Mouse (Mus musculus): ENCODE results near the gene Adam4. TPM values are rescaled to one million over a fixed set of nuclear protein-coding genes. Genes with fewer than 3 reads are reported as not detected.

Gene Adam4
- polyA plus RNA-seq, 1 experiment: 0.22 TPM

Other genes with a start within 250 kb of the Adam4 start
- 0.01 TPM for gene Slc8a3, start 88.8 kb downstream of the Adam4 start, polyA plus RNA-seq (2012; fragmentation: generic; extraction: Trizol)
- gene Gm4787, start 42.5 kb downstream of the Adam4 start, polyA plus RNA-seq (2012; fragmentation: generic; extraction: Trizol): 0.08 TPM
- 88.4 TPM for gene Cox16, start 63.2 kb upstream of the Adam4 start, polyA plus RNA-seq (2012; fragmentation: generic; extraction: Trizol)
- 30.2 TPM for gene Gm20498, start 111.0 kb upstream of the Adam4 start, polyA plus RNA-seq (2012; fragmentation: generic; extraction: Trizol)
- 9.2 TPM for gene Synj2bp, start 111.0 kb upstream of the Adam4 start, polyA plus RNA-seq (2012; fragmentation: generic; extraction: Trizol)
- gene Adam21, start 146.5 kb upstream of the Adam4 start, polyA plus RNA-seq (2012; fragmentation: generic; extraction: Trizol): 0.04 TPM
- gene Med6, start 173.1 kb upstream of the Adam4 start, polyA plus RNA-seq (2012; fragmentation: generic; extraction: Trizol): 34.4 TPM
- gene Ttc9, start 209.3 kb upstream of the Adam4 start, polyA plus RNA-seq (2012; fragmentation: generic; extraction: Trizol): 11.2 TPM